Mouse (Mus musculus): ENCODE data around the gene Hoxc8. TPM values are rescaled to one million over a fixed set of nuclear protein-coding genes. Genes with fewer than 3 reads are reported as not detected.

The Hoxc8 gene
- polyA plus RNA-seq, 1 experiment from 2014 or later: not detected

DNA sequence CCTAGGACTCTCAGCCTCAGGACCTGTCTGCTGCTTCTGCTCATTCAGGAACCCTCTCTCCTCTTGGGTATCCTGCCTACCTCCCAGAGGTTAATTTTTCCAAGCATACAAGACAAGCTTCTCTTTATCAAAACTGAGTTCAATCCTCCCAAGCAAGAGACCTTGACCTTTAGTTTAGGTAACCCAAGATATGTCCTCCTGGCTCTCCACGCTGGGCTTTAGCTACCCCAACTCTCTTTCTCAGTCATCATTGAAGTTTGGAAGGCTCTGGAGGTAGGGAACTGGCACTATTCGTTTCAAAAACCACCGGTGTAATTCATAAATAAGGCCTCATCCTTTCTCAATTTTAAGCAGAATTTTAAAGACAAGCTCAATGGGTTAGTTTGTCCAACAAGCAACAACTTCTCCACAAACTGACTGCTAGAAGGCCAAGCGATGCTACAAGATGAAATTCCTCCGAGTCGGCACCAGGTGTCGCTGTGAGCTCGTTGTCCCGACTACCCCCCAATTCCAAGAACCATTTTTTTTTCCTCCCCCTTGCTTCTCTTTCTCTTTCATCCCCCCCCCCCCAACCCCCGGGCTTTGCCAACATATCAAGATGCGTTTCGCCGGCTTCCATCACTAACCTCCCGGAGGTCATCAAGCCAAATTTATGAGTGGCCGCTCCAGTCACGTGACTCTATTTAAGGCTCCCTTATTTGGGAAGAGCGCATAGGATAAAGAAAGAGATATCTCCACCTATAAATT, 23.0 kb downstream of the Hoxc8 start:
- no peak overlapping the region for H3K27ac ChIP-seq (replicated peaks)
- H3K9me3 ChIP-seq (replicated peaks): no peaks in the 10 kb centered on the region
- peaks cover 98% of the 10 kb centered on the region for H3K27me3 ChIP-seq
- H3K4me1 ChIP-seq: peaks cover 17% of the 10 kb centered on the region
- WGBS: 5% methylated on average over 17 of the region's 17 CpGs
- H3K4me3 ChIP-seq (replicated peaks): peak overlapping the region; percentile 30
- no peaks in the 10 kb centered on the region for H3K36me3 ChIP-seq
- ATAC-seq (ENCODE audit: insufficient number of reproducible peaks, low FRiP score, low TSS enrichment, low read depth): no peak
- H3K9ac ChIP-seq: no peak overlapping the region
- peak overlapping the region; percentile 42 for H3K4me2 ChIP-seq (replicated peaks)

DNA sequence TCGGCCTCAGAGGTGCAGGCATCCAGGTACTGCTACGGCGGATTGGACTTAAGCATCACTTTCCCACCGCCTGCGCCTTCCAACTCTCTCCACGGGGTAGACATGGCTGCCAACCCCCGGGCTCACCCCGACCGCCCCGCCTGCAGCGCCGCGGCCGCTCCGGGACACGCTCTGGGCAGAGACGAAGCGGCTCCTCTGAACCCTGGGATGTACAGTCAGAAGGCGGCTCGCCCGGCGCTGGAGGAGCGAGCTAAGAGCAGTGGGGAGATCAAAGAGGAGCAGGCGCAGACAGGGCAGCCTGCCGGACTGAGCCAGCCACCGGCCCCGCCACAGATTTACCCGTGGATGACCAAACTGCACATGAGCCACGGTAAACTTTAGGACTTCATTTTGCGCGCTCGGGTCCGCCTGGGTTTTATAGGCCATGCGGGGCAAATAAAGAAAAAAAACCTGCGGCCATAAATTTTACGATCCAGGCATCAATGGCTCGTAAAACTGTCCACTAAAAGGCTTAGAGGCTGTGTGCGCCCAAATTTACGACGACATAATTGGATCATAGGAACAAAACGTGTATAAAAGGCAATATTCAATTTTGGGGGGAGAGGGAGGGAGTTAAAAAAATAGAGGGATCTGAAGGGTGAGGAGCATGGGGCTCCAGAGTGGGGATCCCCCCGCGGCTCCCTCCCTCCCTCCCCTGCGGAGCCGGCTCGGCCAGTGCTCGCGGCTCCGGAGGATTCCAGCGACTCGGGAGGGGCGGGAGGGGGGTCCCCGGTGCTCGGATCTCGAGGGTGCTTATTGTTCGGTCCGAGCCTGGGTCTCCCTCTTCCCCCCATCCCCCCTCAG, 24.0 kb downstream of the Hoxc8 start:
- no peak overlapping the region for H3K27ac ChIP-seq (replicated peaks)

DNA sequence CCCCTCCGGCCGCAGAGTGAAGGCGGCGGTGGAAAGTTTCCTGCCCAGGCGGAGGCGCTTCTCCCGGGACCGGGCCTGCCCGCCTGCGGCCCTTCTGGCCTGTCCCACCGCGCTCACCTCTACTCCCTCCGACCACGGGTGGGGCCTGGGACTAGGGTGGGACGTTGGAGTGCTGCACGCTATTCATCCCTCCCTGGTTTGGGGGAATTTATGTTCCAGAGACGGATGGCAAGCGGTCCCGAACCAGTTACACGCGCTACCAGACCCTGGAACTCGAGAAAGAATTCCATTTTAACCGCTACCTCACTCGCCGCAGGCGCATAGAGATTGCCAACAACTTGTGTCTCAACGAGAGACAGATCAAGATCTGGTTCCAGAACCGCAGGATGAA, 24.6 kb downstream of the Hoxc8 start:
- Histone ChIP-seq H3K4me2 (replicated peaks) (peak overlapping the region; percentile 42), H3K4me3 (replicated peaks) (peak overlapping the region; percentile 30), H3K9me3 (replicated peaks) (no peaks in the 10 kb centered on the region), H3K36me3 (no peaks in the 10 kb centered on the region), H3K27ac (replicated peaks) (no peak overlapping the region), H3K4me1 (peaks cover 17% of the 10 kb centered on the region), H3K9ac (no peak overlapping the region), H3K27me3 (peaks cover 98% of the 10 kb centered on the region)
- WGBS: 4% methylated on average over 22 of the region's 28 CpGs
- ATAC-seq (ENCODE audit: insufficient number of reproducible peaks, low FRiP score, low TSS enrichment, low read depth): no peak

More for the DNA sequence above, 24.0 kb downstream of the Hoxc8 start:
- Histone ChIP-seq H3K4me3 (replicated peaks) (peak overlapping the region; percentile 30), H3K4me2 (replicated peaks) (peak overlapping the region; percentile 42), H3K36me3 (no peaks in the 10 kb centered on the region), H3K9me3 (replicated peaks) (no peaks in the 10 kb centered on the region), H3K4me1 (peaks cover 17% of the 10 kb centered on the region), H3K9ac (no peak overlapping the region), H3K27me3 (peaks cover 98% of the 10 kb centered on the region)
- 1% methylated on average over 45 of the region's 57 CpGs for WGBS
- ATAC-seq (ENCODE audit: insufficient number of reproducible peaks, low FRiP score, low TSS enrichment, low read depth): no peak

DNA sequence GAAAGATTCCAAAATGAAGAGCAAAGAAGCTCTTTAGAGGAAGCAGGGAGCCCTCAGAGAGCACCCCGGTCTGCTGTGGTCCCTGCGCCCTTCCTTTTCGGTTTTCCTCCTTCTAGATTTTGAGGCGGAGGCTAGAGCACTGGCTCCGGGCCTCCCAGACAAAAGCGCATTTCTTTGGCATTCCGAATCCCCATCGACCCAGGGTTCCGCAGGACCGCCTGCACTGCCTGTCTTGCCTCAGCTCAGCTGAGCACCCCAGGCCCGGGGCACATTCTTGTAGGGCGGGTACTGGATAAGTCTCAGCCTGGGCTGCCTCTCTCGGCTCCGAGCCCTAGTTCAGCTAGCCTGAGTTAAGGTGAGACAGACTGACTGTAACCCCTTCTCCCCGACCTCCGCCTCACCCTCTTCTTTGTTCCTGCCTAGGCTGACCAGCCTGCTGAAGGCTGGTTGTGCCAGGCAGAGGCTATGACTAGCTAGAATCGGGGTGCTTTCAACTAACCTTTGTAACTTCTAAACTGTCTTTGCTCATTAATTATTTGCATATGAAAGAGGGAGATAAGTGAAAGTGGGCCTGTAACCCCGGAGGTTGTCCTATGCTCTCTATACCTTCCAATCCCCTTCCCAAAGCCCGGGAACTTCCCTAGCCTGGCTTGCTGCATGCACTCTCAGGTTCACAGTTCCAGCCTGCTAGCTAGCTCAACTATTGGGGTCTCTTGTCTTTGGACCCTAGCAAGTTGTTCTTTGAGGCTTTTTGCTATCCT, 25.2 kb downstream of the Hoxc8 start:
- no peak overlapping the region for H3K4me3 ChIP-seq (replicated peaks)
- H3K4me1 ChIP-seq: peaks cover 17% of the 10 kb centered on the region

DNA sequence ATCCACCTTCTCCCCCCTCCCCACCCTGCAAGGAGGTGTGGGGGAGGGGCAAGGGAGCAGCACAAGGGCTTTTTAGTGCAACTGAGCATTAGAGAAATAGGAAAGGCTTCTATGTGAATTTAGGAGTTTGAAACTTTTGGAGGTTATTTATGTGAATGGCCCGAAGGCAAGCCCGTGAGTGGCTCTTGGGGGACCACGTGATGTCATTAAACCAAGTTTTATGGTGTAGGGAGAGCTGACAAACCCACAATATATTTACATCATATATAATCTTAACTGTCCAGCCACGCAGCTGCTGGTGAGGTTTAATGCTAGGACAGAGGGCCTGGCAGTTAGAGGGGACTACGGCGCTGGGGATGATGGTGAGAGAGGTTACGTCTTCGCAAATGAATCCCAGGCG, 28.2 kb downstream of the Hoxc8 start, which contains the start of gene Hoxc4:
Gene Hoxc4 (plus strand): TSS at position 299 of the 400 bp plus-strand sequence.
- Histone ChIP-seq H3K27me3 (peaks cover 98% of the 10 kb centered on the region), H3K4me3 (replicated peaks) (no peak within 1 kb of the TSS), H3K27ac (replicated peaks) (no peak within 1 kb of the TSS), H3K9ac (no peak within 1 kb of the TSS), H3K4me2 (replicated peaks) (no peak within 1 kb of the TSS), H3K4me1 (peaks cover 17% of the 10 kb centered on the region), H3K9me3 (replicated peaks) (no peaks in the 10 kb centered on the region), H3K36me3 (no peaks in the 10 kb centered on the region)
- no peak for ATAC-seq (ENCODE audit: insufficient number of reproducible peaks, low FRiP score, low TSS enrichment, low read depth)
- WGBS: 20% methylated on average over 9 of the region's 9 CpGs

More for the DNA sequence above, 25.2 kb downstream of the Hoxc8 start:
- peaks cover 98% of the 10 kb centered on the region for H3K27me3 ChIP-seq
- H3K36me3 ChIP-seq: no peaks in the 10 kb centered on the region
- WGBS: 6% methylated on average over 19 of the region's 19 CpGs
- no peak overlapping the region for H3K4me2 ChIP-seq (replicated peaks)
- no peaks in the 10 kb centered on the region for H3K9me3 ChIP-seq (replicated peaks)
- no peak overlapping the region for H3K9ac ChIP-seq
- ATAC-seq (ENCODE audit: insufficient number of reproducible peaks, low FRiP score, low TSS enrichment, low read depth): 0 out of 2 replicates have a peak, but pooled peaks have one; percentile 48
- H3K27ac ChIP-seq (replicated peaks): no peak overlapping the region

DNA sequence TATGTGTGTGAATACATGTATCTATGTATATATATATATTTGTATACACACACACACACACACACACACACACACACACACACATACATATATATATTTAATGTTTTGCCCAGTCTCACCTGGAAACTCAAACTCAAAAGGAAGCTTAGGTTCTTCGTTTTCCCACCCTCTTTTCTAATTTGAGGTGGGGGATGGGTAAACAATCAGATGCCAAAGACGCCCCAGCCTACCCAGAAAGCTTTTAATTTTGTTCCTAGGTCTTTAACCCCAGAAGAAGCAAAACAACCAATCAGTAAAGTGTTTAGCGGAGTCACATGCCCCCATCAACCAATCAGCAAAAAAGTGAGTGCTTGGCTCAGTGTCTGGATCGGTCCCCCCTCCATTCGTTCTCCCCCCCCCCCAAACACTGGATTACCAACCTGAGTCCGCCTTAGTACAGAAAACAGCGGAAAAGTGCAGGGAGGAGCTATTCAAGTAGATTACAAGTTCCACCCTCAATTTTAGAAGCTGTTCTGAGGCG, 30.6 kb downstream of the Hoxc8 start:
- Histone ChIP-seq H3K27ac (replicated peaks) (no peak overlapping the region), H3K9me3 (replicated peaks) (no peaks in the 10 kb centered on the region), H3K36me3 (no peaks in the 10 kb centered on the region), H3K4me3 (replicated peaks) (no peak overlapping the region), H3K4me2 (replicated peaks) (no peak overlapping the region), H3K4me1 (no peaks in the 10 kb centered on the region), H3K9ac (no peak overlapping the region), H3K27me3 (peaks cover 97% of the 10 kb centered on the region)
- 1% methylated on average over 8 of the region's 8 CpGs for WGBS
- no peak for ATAC-seq (ENCODE audit: insufficient number of reproducible peaks, low FRiP score, low TSS enrichment, low read depth)

DNA sequence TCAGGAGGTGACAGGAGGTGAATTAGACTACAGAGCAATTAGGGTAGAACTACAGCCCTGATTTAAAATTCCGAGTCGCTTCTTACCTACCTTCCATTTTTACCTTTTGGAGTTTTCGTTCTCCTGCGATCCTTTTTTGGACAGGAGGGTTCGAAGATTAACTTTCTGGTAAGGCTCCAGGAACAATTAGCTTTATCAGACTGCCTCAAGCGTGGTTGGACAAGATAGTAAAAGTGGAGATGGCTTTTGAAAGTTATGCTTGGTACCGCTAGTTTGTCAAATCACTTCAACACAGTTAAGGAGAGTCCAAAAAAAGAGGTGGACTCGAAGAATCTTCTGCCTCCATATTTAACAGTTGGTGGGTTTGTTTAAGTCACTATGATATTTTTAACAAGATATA, 31.1 kb downstream of the Hoxc8 start:
- 9% methylated on average over 8 of the region's 8 CpGs for WGBS
- no peaks in the 10 kb centered on the region for H3K9me3 ChIP-seq (replicated peaks)
- no peak for ATAC-seq (ENCODE audit: insufficient number of reproducible peaks, low FRiP score, low TSS enrichment, low read depth)

DNA sequence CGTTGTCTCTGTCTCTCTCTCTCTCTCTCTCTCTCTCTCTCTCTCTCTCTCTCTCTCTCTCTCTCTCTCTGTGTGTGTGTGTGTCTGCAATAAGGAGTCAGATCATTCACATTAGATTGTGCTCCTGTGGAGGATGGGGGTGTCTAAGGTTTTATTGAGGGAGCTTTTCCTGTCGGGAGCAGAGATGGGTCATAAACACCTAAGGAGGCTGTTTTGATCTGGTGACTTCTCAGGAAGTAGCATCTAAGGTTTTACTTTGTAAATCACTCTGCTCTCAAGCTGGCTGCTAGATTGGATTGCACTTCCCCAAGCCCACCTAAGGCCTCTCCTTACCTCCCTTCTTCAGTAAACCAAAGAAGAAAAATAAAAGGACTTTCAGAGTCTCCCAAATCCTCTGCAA, 33.7 kb downstream of the Hoxc8 start:
- Histone ChIP-seq H3K27me3 (peaks cover 97% of the 10 kb centered on the region), H3K4me3 (replicated peaks) (no peak overlapping the region), H3K27ac (replicated peaks) (no peak overlapping the region), H3K9me3 (replicated peaks) (no peaks in the 10 kb centered on the region), H3K9ac (no peak overlapping the region), H3K4me1 (no peaks in the 10 kb centered on the region), H3K36me3 (no peaks in the 10 kb centered on the region), H3K4me2 (replicated peaks) (no peak overlapping the region)
- no peak for ATAC-seq (ENCODE audit: insufficient number of reproducible peaks, low FRiP score, low TSS enrichment, low read depth)
- WGBS: 5% methylated on average over 2 of the region's 2 CpGs

More for the DNA sequence above, 31.1 kb downstream of the Hoxc8 start:
- H3K9ac ChIP-seq: no peak overlapping the region
- H3K27me3 ChIP-seq: peaks cover 97% of the 10 kb centered on the region
- H3K27ac ChIP-seq (replicated peaks): no peak overlapping the region
- H3K4me3 ChIP-seq (replicated peaks): no peak overlapping the region
- no peaks in the 10 kb centered on the region for H3K4me1 ChIP-seq
- no peak overlapping the region for H3K4me2 ChIP-seq (replicated peaks)
- H3K36me3 ChIP-seq: no peaks in the 10 kb centered on the region

DNA sequence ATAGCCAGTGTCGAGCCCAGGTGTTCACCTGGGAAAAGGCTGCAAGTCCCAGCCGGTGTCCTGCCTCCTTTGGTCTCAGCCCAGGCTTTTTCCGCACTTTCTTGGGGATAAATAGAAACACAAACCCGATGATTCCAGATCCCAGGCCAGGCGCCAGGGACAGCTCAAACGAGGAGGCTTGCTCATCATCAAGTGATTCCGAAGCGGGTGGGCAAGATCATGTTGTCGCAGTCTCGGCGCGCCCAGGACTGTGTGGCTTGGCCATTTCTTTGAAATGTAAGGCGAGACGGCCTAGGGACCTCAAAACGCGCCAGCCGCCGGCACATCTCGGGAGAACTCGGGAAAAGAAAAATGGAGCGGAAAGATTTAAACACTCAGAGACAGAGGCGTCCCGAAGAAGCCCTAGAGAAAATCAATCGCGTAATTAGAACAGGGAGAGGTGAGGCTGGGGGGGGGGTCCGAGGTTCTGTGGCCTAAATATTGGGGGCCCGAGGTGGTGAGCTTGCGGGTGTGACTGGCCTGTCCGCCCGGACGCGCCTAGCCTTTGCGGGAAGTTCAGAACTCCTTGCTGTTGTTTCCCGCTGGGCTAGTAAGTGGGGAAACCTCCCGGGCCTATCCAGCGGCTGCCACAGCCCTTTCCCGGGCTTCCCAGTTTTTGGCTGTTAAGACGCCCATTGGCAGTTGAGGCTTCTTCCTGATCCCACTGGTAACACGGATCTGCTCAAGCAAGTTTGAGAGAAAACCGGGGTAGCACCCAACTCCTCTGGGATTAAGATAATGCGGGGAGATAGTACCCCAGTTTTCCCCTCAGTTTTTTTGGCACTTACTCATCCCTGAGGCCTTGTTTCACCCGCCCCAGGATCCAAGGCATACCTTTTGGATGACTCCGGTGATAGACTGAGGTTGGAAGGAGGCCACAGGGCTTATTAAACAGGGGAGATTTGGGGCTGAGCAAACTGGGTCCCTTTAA, 37.1 kb downstream of the Hoxc8 start:
- Histone ChIP-seq H3K27me3 (peaks cover 97% of the 10 kb centered on the region), H3K4me1 (no peaks in the 10 kb centered on the region), H3K36me3 (no peaks in the 10 kb centered on the region), H3K9ac (no peak overlapping the region), H3K9me3 (replicated peaks) (no peaks in the 10 kb centered on the region), H3K4me3 (replicated peaks) (no peak overlapping the region), H3K4me2 (replicated peaks) (no peak overlapping the region), H3K27ac (replicated peaks) (no peak overlapping the region)
- WGBS: 3% methylated on average over 43 of the region's 43 CpGs
- ATAC-seq (ENCODE audit: insufficient number of reproducible peaks, low FRiP score, low TSS enrichment, low read depth): no peak

DNA sequence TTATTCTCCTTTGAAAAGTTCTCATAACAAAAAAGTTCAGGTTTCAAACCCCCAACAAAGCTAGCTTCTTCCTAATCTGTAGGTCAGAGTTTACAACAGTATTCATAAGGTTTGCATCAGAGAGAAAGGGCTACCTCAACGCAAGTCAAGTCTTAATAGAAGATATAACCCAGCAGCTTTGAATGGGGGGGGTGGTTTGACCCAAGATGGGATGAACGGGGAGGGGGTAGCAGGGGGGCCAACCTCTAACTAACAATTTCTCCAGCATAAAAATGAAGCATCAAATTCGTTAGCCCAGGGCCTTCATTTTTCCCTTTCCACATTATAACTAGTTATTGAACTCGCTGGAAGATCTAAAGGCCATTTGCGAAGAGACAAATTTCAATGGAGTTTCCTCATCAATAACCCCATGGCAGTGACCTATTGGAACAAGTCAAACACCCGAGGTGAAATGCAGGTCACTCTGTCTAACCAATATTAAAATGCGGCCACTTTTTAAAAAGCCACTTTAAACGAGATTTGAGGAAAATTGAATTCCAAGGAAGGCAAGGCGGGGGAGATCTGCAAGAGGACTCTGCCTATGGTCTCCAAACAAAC, 38.6 kb downstream of the Hoxc8 start:
- ATAC-seq (ENCODE audit: insufficient number of reproducible peaks, low FRiP score, low TSS enrichment, low read depth): no peak
- no peaks in the 10 kb centered on the region for H3K9me3 ChIP-seq (replicated peaks)
- no peak overlapping the region for H3K9ac ChIP-seq
- no peak overlapping the region for H3K4me3 ChIP-seq (replicated peaks)
- no peak overlapping the region for H3K27ac ChIP-seq (replicated peaks)
- H3K27me3 ChIP-seq: peaks cover 96% of the 10 kb centered on the region
- no peaks in the 10 kb centered on the region for H3K4me1 ChIP-seq
- 16% methylated on average over 9 of the region's 9 CpGs for WGBS
- H3K36me3 ChIP-seq: no peaks in the 10 kb centered on the region
- no peak overlapping the region for H3K4me2 ChIP-seq (replicated peaks)

Data from embryonic facial prominence, embryonic 15.5 days (tissue).